Comparison of ENCODE assay signal across 8 mouse cellular contexts in the genomic region with DNA sequence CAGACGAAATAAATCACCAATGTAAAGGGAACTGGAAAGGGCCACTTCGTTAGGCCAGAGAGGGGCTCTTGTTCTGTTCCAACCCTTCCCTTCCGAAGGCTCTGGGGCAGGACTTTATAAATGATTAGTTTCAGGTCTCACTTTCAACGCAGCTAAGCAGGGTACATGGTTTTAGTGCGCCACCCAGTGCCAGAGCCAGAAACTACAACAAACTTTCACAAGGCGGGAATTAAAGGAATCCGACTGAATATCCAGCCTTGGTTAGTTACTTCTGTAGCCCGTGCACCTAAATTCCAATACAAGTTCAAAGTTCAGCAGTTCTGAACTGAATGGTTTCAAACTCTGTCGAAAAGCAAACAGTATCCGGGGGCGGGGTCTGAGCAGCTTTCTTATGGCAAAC. TPM values are rescaled to one million over a fixed set of nuclear protein-coding genes. Genes with fewer than 3 reads are reported as not detected.
DNase-seq lines count a peak whose midpoint lies in the region; ATAC-seq and TF ChIP-seq lines count a peak whose summit lies in the region.

No protein-coding gene starts in this region.

- no peaks in the 10 kb centered on the region for H3K9me3 ChIP-seq in hindbrain, postnatal 0 days (ENCODE audit: low read length)

- peak; percentile 85 for DNase-seq in ZHBTc4 (ENCODE audit: low read depth, low spot score)
- peak; percentile 28 for DNase-seq in cerebellum, adult 9-11 months
- DNase-seq in frontal cortex, postnatal 25 days (ENCODE audit: low spot score in 2 of 2) = peak; percentile 84 to 88
- DNase-seq in hindbrain, postnatal 0 days (ENCODE audit: low spot score) = peak; percentile 85
- peak; percentile 76 to 85 for DNase-seq in left cerebral cortex, adult 2 months (ENCODE audit: extremely low spot score in 1 of 2, low spot score in 2 of 2)
- DNase-seq in right cerebral cortex, postnatal 14 days = peak; percentile 86

- H3K27ac ChIP-seq in hindbrain, postnatal 0 days = no peak overlapping the region
- no peak overlapping the region for H3K27ac ChIP-seq in left cerebral cortex, adult 2 months

- H3K36me3 ChIP-seq in hindbrain, postnatal 0 days (ENCODE audit: insufficient read depth, low read length) = no peaks in the 10 kb centered on the region

- H3K27me3 ChIP-seq in hindbrain, postnatal 0 days (ENCODE audit: insufficient read depth, low read length) = 0 out of 2 replicates have a peak, but pooled peaks cover 4% of the 10 kb centered on the region

- no peak overlapping the region for H3K4me3 ChIP-seq in hindbrain, postnatal 0 days (ENCODE audit: low read length)
- H3K4me3 ChIP-seq in left cerebral cortex, adult 2 months = no peak overlapping the region

- no peak overlapping the region for H3K4me2 ChIP-seq in hindbrain, postnatal 0 days (ENCODE audit: low read depth, low read length)

- WGBS in hindbrain, postnatal 0 days = 4% methylated on average over 11 of the region's 11 CpGs

- H3K9ac ChIP-seq in hindbrain, postnatal 0 days (replicated peaks; ENCODE audit: low read length) = no peak overlapping the region

- intact Hi-C loops in left cerebral cortex, adult 2 months (cut with DNase I) = loop anchor here (1.0 to 5.0 kb wide), 2 partner anchors 172 to 388 kb away; partner anchors contain the start of genes Nuf2 and Rgs4

- 0 out of 2 replicates have a peak, but pooled peaks cover 2% of the 10 kb centered on the region for H3K4me1 ChIP-seq in hindbrain, postnatal 0 days (ENCODE audit: insufficient read depth, low read length)

- peak; percentile 90 for TF ChIP-seq CTCF in hindbrain, postnatal 0 days (IDR thresholded peaks at IDR 0.05; ENCODE audit: low read depth)
- peak; percentile 82 for TF ChIP-seq CTCF in left cerebral cortex, adult 2 months (IDR thresholded peaks at IDR 0.05)

- ATAC-seq in hindbrain, postnatal 0 days = 0 out of 2 replicates have a peak, but pooled peaks have one; percentile 55
- ATAC-seq in megakaryocyte, adult 5-6 weeks (ENCODE audit: poor library complexity, severe bottlenecking) = peak; percentile 81
- ATAC-seq in erythroblast, adult 5-6 weeks (replicated peaks; ENCODE audit: low FRiP score, poor library complexity, severe bottlenecking) = no peak

RNA-seq across cellular contexts. Expression of gene Ccdc190, which starts 9.2 kb away (rescaled TPM):
- total RNA-seq in hindbrain, postnatal 0 days (2014; rRNA removed) = 8.1 and 12.2 TPM in 2 replicates
- polyA plus RNA-seq in hindbrain, postnatal 0 days (2015; fragmentation: Nextera tagmentation; extraction: Ambion mirVana) = 1.5 and 2.7 TPM in 2 replicates
- 10 to 100 TPM; 15.3 to 21.5 TPM for total RNA-seq in left cerebral cortex, adult 2 months (2021)
- total RNA-seq in megakaryocyte, adult 5-6 weeks (2015) = not detected in 2 replicates
- total RNA-seq in megakaryocyte, adult 5-6 weeks (2017) = not detected in 2 replicates
- total RNA-seq in erythroblast, adult 5-6 weeks (2015; ENCODE audit: low replicate concordance) = not detected in 2 replicates
- total RNA-seq in erythroblast, adult 5-6 weeks (2017; ENCODE audit: low replicate concordance) = not detected in 2 replicates

RNA-seq across cellular contexts. Expression of gene Hsd17b7, which starts 49.8 kb away (rescaled TPM):
- total RNA-seq in hindbrain, postnatal 0 days (2014; rRNA removed) = 23.2 and 29.4 TPM in 2 replicates
- polyA plus RNA-seq in hindbrain, postnatal 0 days (2015; fragmentation: Nextera tagmentation; extraction: Ambion mirVana) = 23.8 and 27.9 TPM in 2 replicates
- 10 to 100 TPM; 16.7 to 18.0 TPM for total RNA-seq in left cerebral cortex, adult 2 months (2021)
- 2.8 and 2.9 TPM in 2 replicates for total RNA-seq in megakaryocyte, adult 5-6 weeks (2015)
- total RNA-seq in megakaryocyte, adult 5-6 weeks (2017) = 2.0 and 4.4 TPM in 2 replicates
- total RNA-seq in erythroblast, adult 5-6 weeks (2015; ENCODE audit: low replicate concordance) = 0.77 and 1.7 TPM in 2 replicates
- 0.60 and 0.98 TPM in 2 replicates for total RNA-seq in erythroblast, adult 5-6 weeks (2017; ENCODE audit: low replicate concordance)

Comparison
In these comparisons a context has a peak if more than half of its experiments do, and no peak if none do; other contexts are left out.
1. DNase-seq: peak in every context shown above with its lines; median percentile 86 in frontal cortex, postnatal 25 days; 86 in right cerebral cortex, postnatal 14 days; 85 in ZHBTc4; 85 in hindbrain, postnatal 0 days; 80 in left cerebral cortex, adult 2 months; 28 in cerebellum, adult 9-11 months.